Mouse (Mus musculus): ENCODE results near the gene Med8. TPM values are rescaled to one million over a fixed set of nuclear protein-coding genes. Genes with fewer than 3 reads are reported as not detected.

The Med8 gene
- 95.1 and 105 TPM in 2 replicates for polyA plus RNA-seq (2015; fragmentation: Nextera tagmentation; extraction: Ambion mirVana)

GRCm38 (mm10) chr4:118409142-118409900, at the start of gene Med8, which contains the start of gene Szt2:
Med8 (plus strand) TSS chr4:118409337.
Szt2 (minus strand) TSS chr4:118409273.
- WGBS, result 1% methylated on average over 52 of the region's 53 CpGs

GRCm38 (mm10) chr4:118359896-118360720, 49.0 kb upstream of the Med8 start:
- peak; percentile 89 for ATAC-seq (ENCODE audit: low FRiP score, low read depth)
- H3K4me3 ChIP-seq, result peak overlapping the region; percentile 53
- peak overlapping the region; percentile 76 for H3K9ac ChIP-seq
- no peaks in the 10 kb centered on the region for H3K27me3 ChIP-seq
- peaks cover 25% of the 10 kb centered on the region for H3K36me3 ChIP-seq
- WGBS, result under 1% methylated on average over 54 of the region's 54 CpGs
- peak overlapping the region; percentile 94 for H3K4me2 ChIP-seq
- peaks cover 17% of the 10 kb centered on the region for H3K4me1 ChIP-seq (replicated peaks)
- H3K9me3 ChIP-seq, result no peaks in the 10 kb centered on the region
- H3K27ac ChIP-seq (replicated peaks), result peak overlapping the region; percentile 90

More at GRCm38 (mm10) chr4:118409142-118409900, at the start of gene Med8, which contains the start of gene Szt2:
- H3K9me3 ChIP-seq, result no peaks in the 10 kb centered on the region
- H3K36me3 ChIP-seq, result peaks cover 34% of the 10 kb centered on the region
- peak; percentile 94 for ATAC-seq (ENCODE audit: low FRiP score, low read depth)
- H3K9ac ChIP-seq, result peak within 1 kb of the TSS; percentile 83
- H3K4me3 ChIP-seq, result peak within 1 kb of the TSS; percentile 94
- peak within 1 kb of the TSS; percentile 85 for H3K4me2 ChIP-seq
- peak within 1 kb of the TSS; percentile 66 for H3K27ac ChIP-seq (replicated peaks)
- H3K27me3 ChIP-seq, result no peaks in the 10 kb centered on the region
- H3K4me1 ChIP-seq (replicated peaks), result peaks cover 18% of the 10 kb centered on the region

GRCm38 (mm10) chr4:118361451-118361850, 47.7 kb upstream of the Med8 start:
- H3K4me2 ChIP-seq, result no peak overlapping the region
- no peaks in the 10 kb centered on the region for H3K27me3 ChIP-seq
- H3K36me3 ChIP-seq, result peaks cover 33% of the 10 kb centered on the region
- H3K27ac ChIP-seq (replicated peaks), result no peak overlapping the region
- WGBS, result 83% methylated on average over 5 of the region's 5 CpGs
- H3K4me3 ChIP-seq, result no peak overlapping the region
- no peak overlapping the region for H3K9ac ChIP-seq
- peaks cover 17% of the 10 kb centered on the region for H3K4me1 ChIP-seq (replicated peaks)
- ATAC-seq (ENCODE audit: low FRiP score, low read depth), result no peak
- H3K9me3 ChIP-seq, result no peaks in the 10 kb centered on the region

- H3K27ac ChIP-seq (replicated peaks), result no peak overlapping the region
- H3K27me3 ChIP-seq, result no peaks in the 10 kb centered on the region
- no peak overlapping the region for H3K4me2 ChIP-seq
- H3K4me1 ChIP-seq (replicated peaks), result peaks cover 17% of the 10 kb centered on the region
- no peaks in the 10 kb centered on the region for H3K9me3 ChIP-seq
- no peak for ATAC-seq (ENCODE audit: low FRiP score, low read depth)
- peaks cover 38% of the 10 kb centered on the region for H3K36me3 ChIP-seq
- H3K9ac ChIP-seq, result no peak overlapping the region
- H3K4me3 ChIP-seq, result no peak overlapping the region
- WGBS, result 93% methylated on average over 6 of the region's 6 CpGs
Measured at GRCm38 (mm10) chr4:118362879-118363278, 46.3 kb upstream of the Med8 start.

GRCm38 (mm10) chr4:118363985-118364384, 45.2 kb upstream of the Med8 start:
- H3K27ac ChIP-seq (replicated peaks), result no peak overlapping the region
- no peak overlapping the region for H3K4me3 ChIP-seq
- no peaks in the 10 kb centered on the region for H3K27me3 ChIP-seq
- no peak overlapping the region for H3K4me2 ChIP-seq
- peaks cover 16% of the 10 kb centered on the region for H3K4me1 ChIP-seq (replicated peaks)
- no peaks in the 10 kb centered on the region for H3K9me3 ChIP-seq
- H3K36me3 ChIP-seq, result peaks cover 49% of the 10 kb centered on the region
- H3K9ac ChIP-seq, result no peak overlapping the region
- 92% methylated on average over 3 of the region's 3 CpGs for WGBS
- no peak for ATAC-seq (ENCODE audit: low FRiP score, low read depth)

- Histone ChIP-seq H3K9ac (no peak overlapping the region), H3K9me3 (no peaks in the 10 kb centered on the region), H3K27me3 (no peaks in the 10 kb centered on the region), H3K36me3 (peaks cover 56% of the 10 kb centered on the region), H3K27ac (replicated peaks) (no peak overlapping the region), H3K4me1 (replicated peaks) (peaks cover 11% of the 10 kb centered on the region), H3K4me3 (no peak overlapping the region), H3K4me2 (no peak overlapping the region)
- 95% methylated on average over 13 of the region's 13 CpGs for WGBS
- ATAC-seq (ENCODE audit: low FRiP score, low read depth), result no peak
Measured at GRCm38 (mm10) chr4:118364641-118365040, 44.5 kb upstream of the Med8 start.

GRCm38 (mm10) chr4:118365991-118366390, 43.1 kb upstream of the Med8 start:
- Histone ChIP-seq H3K4me1 (replicated peaks) (no peaks in the 10 kb centered on the region), H3K27me3 (no peaks in the 10 kb centered on the region), H3K36me3 (peaks cover 65% of the 10 kb centered on the region), H3K9ac (no peak overlapping the region), H3K27ac (replicated peaks) (no peak overlapping the region), H3K4me3 (no peak overlapping the region), H3K9me3 (no peaks in the 10 kb centered on the region), H3K4me2 (no peak overlapping the region)
- 92% methylated on average over 14 of the region's 14 CpGs for WGBS
- no peak for ATAC-seq (ENCODE audit: low FRiP score, low read depth)

GRCm38 (mm10) chr4:118367551-118367950, 41.6 kb upstream of the Med8 start:
- Histone ChIP-seq H3K4me3 (no peak overlapping the region), H3K9ac (no peak overlapping the region), H3K27me3 (no peaks in the 10 kb centered on the region), H3K9me3 (no peaks in the 10 kb centered on the region), H3K4me2 (no peak overlapping the region), H3K4me1 (replicated peaks) (no peaks in the 10 kb centered on the region), H3K27ac (replicated peaks) (no peak overlapping the region), H3K36me3 (peaks cover 70% of the 10 kb centered on the region)
- WGBS, result 92% methylated on average over 12 of the region's 12 CpGs
- no peak for ATAC-seq (ENCODE audit: low FRiP score, low read depth)

- ATAC-seq (ENCODE audit: low FRiP score, low read depth), result no peak
- H3K36me3 ChIP-seq, result peaks cover 72% of the 10 kb centered on the region
- no peak overlapping the region for H3K4me2 ChIP-seq
- H3K27ac ChIP-seq (replicated peaks), result no peak overlapping the region
- no peaks in the 10 kb centered on the region for H3K9me3 ChIP-seq
- H3K27me3 ChIP-seq, result no peaks in the 10 kb centered on the region
- WGBS, result 89% methylated on average over 3 of the region's 3 CpGs
- H3K4me1 ChIP-seq (replicated peaks), result no peaks in the 10 kb centered on the region
- no peak overlapping the region for H3K9ac ChIP-seq
- H3K4me3 ChIP-seq, result no peak overlapping the region
Measured at GRCm38 (mm10) chr4:118368616-118369015, 40.5 kb upstream of the Med8 start.

GRCm38 (mm10) chr4:118371822-118372221, 37.3 kb upstream of the Med8 start:
- no peak overlapping the region for H3K27ac ChIP-seq (replicated peaks)
- ATAC-seq (ENCODE audit: low FRiP score, low read depth), result no peak
- peaks cover 85% of the 10 kb centered on the region for H3K36me3 ChIP-seq
- H3K4me1 ChIP-seq (replicated peaks), result no peaks in the 10 kb centered on the region
- no peak overlapping the region for H3K4me2 ChIP-seq
- no peak overlapping the region for H3K4me3 ChIP-seq
- 93% methylated on average over 13 of the region's 13 CpGs for WGBS
- no peaks in the 10 kb centered on the region for H3K27me3 ChIP-seq
- no peaks in the 10 kb centered on the region for H3K9me3 ChIP-seq
- H3K9ac ChIP-seq, result no peak overlapping the region

GRCm38 (mm10) chr4:118375999-118376398, 33.1 kb upstream of the Med8 start:
- Histone ChIP-seq H3K9me3 (no peaks in the 10 kb centered on the region), H3K27me3 (no peaks in the 10 kb centered on the region), H3K4me1 (replicated peaks) (no peaks in the 10 kb centered on the region), H3K27ac (replicated peaks) (no peak overlapping the region), H3K36me3 (peaks cover 92% of the 10 kb centered on the region), H3K9ac (no peak overlapping the region), H3K4me3 (no peak overlapping the region), H3K4me2 (no peak overlapping the region)
- WGBS, result 90% methylated on average over 6 of the region's 6 CpGs
- ATAC-seq (ENCODE audit: low FRiP score, low read depth), result no peak

- 89% methylated on average over 7 of the region's 7 CpGs for WGBS
- Histone ChIP-seq H3K36me3 (peaks cover 92% of the 10 kb centered on the region), H3K9ac (no peak overlapping the region), H3K4me1 (replicated peaks) (no peaks in the 10 kb centered on the region), H3K27ac (replicated peaks) (no peak overlapping the region), H3K4me2 (no peak overlapping the region), H3K4me3 (no peak overlapping the region), H3K27me3 (no peaks in the 10 kb centered on the region), H3K9me3 (no peaks in the 10 kb centered on the region)
- ATAC-seq (ENCODE audit: low FRiP score, low read depth), result no peak
Measured at GRCm38 (mm10) chr4:118383271-118383670, 25.9 kb upstream of the Med8 start.
